14 mouse cellular contexts compared by ENCODE assay signal in the genomic region with DNA sequence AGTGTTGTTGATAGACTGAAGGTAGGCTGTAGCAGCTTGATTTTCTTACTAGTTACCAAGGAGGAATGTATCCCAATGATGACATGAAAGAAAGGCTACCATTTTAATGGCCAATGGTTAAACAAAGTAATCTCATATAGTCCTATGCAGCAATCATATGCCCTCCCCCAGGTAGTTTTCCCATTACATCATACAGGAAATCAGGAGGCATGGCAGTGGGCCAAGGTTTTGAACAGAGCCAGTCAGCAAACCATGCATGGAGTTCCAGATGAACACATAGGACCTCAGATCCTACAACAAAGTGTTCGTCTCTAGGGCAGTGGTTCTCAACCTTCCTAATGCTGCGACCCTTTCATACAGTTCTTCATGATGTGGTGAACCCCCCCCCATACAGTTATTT. TPM values are rescaled to one million over a fixed set of nuclear protein-coding genes. Genes with fewer than 3 reads are reported as not detected.
DNase-seq lines count a peak whose midpoint lies in the region; ATAC-seq and TF ChIP-seq lines count a peak whose summit lies in the region.
"Had no signal": no experiment of that assay in that cellular context is flagged by ENCODE, and none has a peak within 500 bp of the region (broad histone marks: within the 10 kb centered on the region; RNA-seq: fewer than 3 reads in every experiment).

No protein-coding gene starts in this region.

- intact Hi-C loops in heart, postnatal 10 days (cut with DNase I), result no loop called here

- CTCF ChIA-PET in Patski (lab: Charles Lee), result interaction anchor here (0.8 kb wide), 1 partner anchor 9 kb away, joined by 3 read pairs; no protein-coding TSS in a partner anchor

- WGBS in large intestine, adult 2 months, result 59% methylated on average over 2 of the region's 2 CpGs

- POLR2A ChIA-PET in Patski (lab: Charles Lee), result no interaction called here

- peak; percentile 47 for ATAC-seq in Patski
- 0 out of 2 replicates have a peak, but pooled peaks have one; percentile 35 for ATAC-seq in erythroblast, adult 5-6 weeks (replicated peaks; ENCODE audit: low FRiP score, poor library complexity, severe bottlenecking)
- ATAC-seq in activated CD4-positive, CD25-positive, alpha-beta regulatory T cell, adult 4 months, result no peak

- DNase-seq in heart, postnatal 10 days, result peak; percentile 55 to 65
- no peak for DNase-seq in heart, adult 9 months (ENCODE audit: low spot score in 2 of 2)
- peak; percentile 66 for DNase-seq in Patski (ENCODE audit: low read depth, low spot score)
- DNase-seq in large intestine, adult 2 months (ENCODE audit: low read depth, low spot score), result peak; percentile 76
- no peak for DNase-seq in MN1 (ENCODE audit: low spot score)
- no peak for DNase-seq in layer of hippocampus, postnatal 14 days (ENCODE audit: low spot score in 2 of 2)
- DNase-seq: cerebellum, adult 9-10 months; right cerebral cortex, adult 18-20 months had no signal

- TF ChIP-seq CTCF in Patski (IDR thresholded peaks at IDR 0.05), result no peak

- no peaks in the 10 kb centered on the region for H3K27me3 ChIP-seq in Patski
- H3K27me3 ChIP-seq: embryonic facial prominence, embryonic 15.5 days had no signal

- in situ Hi-C loops in Patski (cut with MboI; ENCODE audit: low pct_unique_long_range_greater_than_20kb), result no loop called here

RNA-seq across cellular contexts. Expression of gene Sh2d6, which starts 17.6 kb away (rescaled TPM):
- under 1 TPM in 1 of 2 experiments, not detected in 1; 0.40 TPM for total RNA-seq in heart, postnatal 10 days (2021)
- 0.26 TPM for polyA plus RNA-seq in Patski (2021)
- total RNA-seq in erythroblast, adult 5-6 weeks (2015; ENCODE audit: low replicate concordance), result not detected in 2 replicates
- not detected in 2 replicates for total RNA-seq in erythroblast, adult 5-6 weeks (2017; ENCODE audit: low replicate concordance)
- polyA plus RNA-seq in large intestine, adult 2 months (2012; rRNA removed), result 11.3 and 17.2 TPM in 2 replicates
- polyA plus RNA-seq in activated CD4-positive, CD25-positive, alpha-beta regulatory T cell, adult 4 months (2017; shearing (Covaris generic)), result not detected
- total RNA-seq in layer of hippocampus, postnatal 14 days (2021), result under 1 TPM; 0.41 to 0.83 TPM
- total RNA-seq: megakaryocyte progenitor cell, adult 5-6 weeks had no signal
- polyA plus RNA-seq: heart, embryonic 14.5 days; kidney, postnatal 0 days had no signal

RNA-seq across cellular contexts. Expression of gene Capg, which starts 40.3 kb away (rescaled TPM):
- 10 to 100 TPM; 11.5 to 13.1 TPM for total RNA-seq in heart, postnatal 10 days (2021)
- polyA plus RNA-seq in Patski (2021), result 230 TPM
- 10.2 and 21.1 TPM in 2 replicates for total RNA-seq in erythroblast, adult 5-6 weeks (2015; ENCODE audit: low replicate concordance)
- 22.2 and 29.0 TPM in 2 replicates for total RNA-seq in erythroblast, adult 5-6 weeks (2017; ENCODE audit: low replicate concordance)
- 27.2 and 38.0 TPM in 2 replicates for polyA plus RNA-seq in large intestine, adult 2 months (2012; rRNA removed)
- polyA plus RNA-seq in activated CD4-positive, CD25-positive, alpha-beta regulatory T cell, adult 4 months (2017; shearing (Covaris generic)), result 100 to 1,000 TPM; 595 to 746 TPM
- 1 to 10 TPM; 3.0 to 3.6 TPM for total RNA-seq in layer of hippocampus, postnatal 14 days (2021)

Comparison
In these comparisons a context has a peak if more than half of its experiments do, and no peak if none do; other contexts are left out.
1. DNase-seq: peak in heart, postnatal 10 days (2 of 2), Patski (single experiment) and large intestine, adult 2 months (single experiment); none in heart, adult 9 months (0 of 2), MN1 (single experiment) and layer of hippocampus, postnatal 14 days (0 of 2).